Mouse (Mus musculus): ENCODE results near the gene Armc12.

Gene Armc12

GRCm38 (mm10) chr17:28530506-28530905 is at the start of gene Armc12:
Gene Armc12, plus strand, starts transcription at chr17:28530806.
- TF ChIP-seq CTCF (conservative IDR thresholded peaks at IDR 0.05; ENCODE audit: low read length) (peak; percentile 14; the same call in 1 of the 2 replicates), POU5F1 (IDR thresholded peaks at IDR 0.05; ENCODE audit: borderline replicate concordance, low read length) (no peak)
- peaks cover 11% of the 10 kb centered on the region; the same call in 1 of the 2 replicates for H3K27me3 ChIP-seq (ENCODE audit: insufficient read depth, low read length)
- H3K36me3 ChIP-seq (ENCODE audit: insufficient read depth, low read length): peaks cover 2% of the 10 kb centered on the region; the same call in 1 of the 2 replicates
- H3K4me1 ChIP-seq (replicated peaks; ENCODE audit: low read depth, low read length): peaks cover 49% of the 10 kb centered on the region
- no peak within 1 kb of the TSS for H3K4me3 ChIP-seq (replicated peaks; ENCODE audit: low read length)
- H3K9me3 ChIP-seq (ENCODE audit: low read length): no peaks in the 10 kb centered on the region

GRCm38 (mm10) chr17:28484704-28485445 is 45.7 kb upstream of the Armc12 start:
- Histone ChIP-seq H3K4me1 (replicated peaks; ENCODE audit: low read depth, low read length) (peaks cover 78% of the 10 kb centered on the region), H3K4me3 (replicated peaks; ENCODE audit: low read length) (peak overlapping the region; percentile 94), H3K36me3 (ENCODE audit: insufficient read depth, low read length) (peaks cover 17% of the 10 kb centered on the region), H3K9me3 (ENCODE audit: low read length) (no peaks in the 10 kb centered on the region), H3K27me3 (ENCODE audit: insufficient read depth, low read length) (no peaks in the 10 kb centered on the region)
- TF ChIP-seq NANOG (IDR thresholded peaks at IDR 0.05; ENCODE audit: borderline replicate concordance, low read length) (no peak), CTCF (conservative IDR thresholded peaks at IDR 0.05; ENCODE audit: low read length) (no peak), POU5F1 (IDR thresholded peaks at IDR 0.05; ENCODE audit: borderline replicate concordance, low read length) (no peak)

GRCm38 (mm10) chr17:28485446-28485948 is 45.1 kb upstream of the Armc12 start:
- H3K4me1 ChIP-seq (replicated peaks; ENCODE audit: low read depth, low read length): peaks cover 75% of the 10 kb centered on the region
- no peak for TF ChIP-seq CTCF (conservative IDR thresholded peaks at IDR 0.05; ENCODE audit: low read length)
- TF ChIP-seq NANOG (IDR thresholded peaks at IDR 0.05; ENCODE audit: borderline replicate concordance, low read length): no peak
- TF ChIP-seq POU5F1 (IDR thresholded peaks at IDR 0.05; ENCODE audit: borderline replicate concordance, low read length): no peak

GRCm38 (mm10) chr17:28485977-28486400 is 44.6 kb upstream of the Armc12 start:
- Histone ChIP-seq H3K9me3 (ENCODE audit: low read length) (no peaks in the 10 kb centered on the region), H3K4me3 (replicated peaks; ENCODE audit: low read length) (peak overlapping the region; percentile 94), H3K27me3 (ENCODE audit: insufficient read depth, low read length) (no peaks in the 10 kb centered on the region), H3K4me1 (replicated peaks; ENCODE audit: low read depth, low read length) (peaks cover 75% of the 10 kb centered on the region), H3K36me3 (ENCODE audit: insufficient read depth, low read length) (peaks cover 10% of the 10 kb centered on the region)
- TF ChIP-seq NANOG (IDR thresholded peaks at IDR 0.05; ENCODE audit: borderline replicate concordance, low read length): no peak
- no peak for TF ChIP-seq CTCF (conservative IDR thresholded peaks at IDR 0.05; ENCODE audit: low read length)
- no peak for TF ChIP-seq POU5F1 (IDR thresholded peaks at IDR 0.05; ENCODE audit: borderline replicate concordance, low read length)

More at GRCm38 (mm10) chr17:28485446-28485948, 45.1 kb upstream of the Armc12 start:
- peaks cover 11% of the 10 kb centered on the region for H3K36me3 ChIP-seq (ENCODE audit: insufficient read depth, low read length)
- no peaks in the 10 kb centered on the region for H3K27me3 ChIP-seq (ENCODE audit: insufficient read depth, low read length)
- peak overlapping the region; percentile 94 for H3K4me3 ChIP-seq (replicated peaks; ENCODE audit: low read length)
- no peaks in the 10 kb centered on the region for H3K9me3 ChIP-seq (ENCODE audit: low read length)

GRCm38 (mm10) chr17:28486720-28487119 is 43.9 kb upstream of the Armc12 start:
- peak overlapping the region; percentile 94 for H3K4me3 ChIP-seq (replicated peaks; ENCODE audit: low read length)
- H3K36me3 ChIP-seq (ENCODE audit: insufficient read depth, low read length): peaks cover 5% of the 10 kb centered on the region
- no peaks in the 10 kb centered on the region for H3K9me3 ChIP-seq (ENCODE audit: low read length)
- peaks cover 76% of the 10 kb centered on the region for H3K4me1 ChIP-seq (replicated peaks; ENCODE audit: low read depth, low read length)
- no peak for TF ChIP-seq POU5F1 (IDR thresholded peaks at IDR 0.05; ENCODE audit: borderline replicate concordance, low read length)
- TF ChIP-seq CTCF (conservative IDR thresholded peaks at IDR 0.05; ENCODE audit: low read length): peak; percentile 12; the same call in 1 of the 2 replicates
- no peaks in the 10 kb centered on the region for H3K27me3 ChIP-seq (ENCODE audit: insufficient read depth, low read length)

- no peaks in the 10 kb centered on the region for H3K27me3 ChIP-seq (ENCODE audit: insufficient read depth, low read length)
- TF ChIP-seq CTCF (conservative IDR thresholded peaks at IDR 0.05; ENCODE audit: low read length): no peak
- no peak for TF ChIP-seq NANOG (IDR thresholded peaks at IDR 0.05; ENCODE audit: borderline replicate concordance, low read length)
- TF ChIP-seq POU5F1 (IDR thresholded peaks at IDR 0.05; ENCODE audit: borderline replicate concordance, low read length): no peak
- no peaks in the 10 kb centered on the region for H3K9me3 ChIP-seq (ENCODE audit: low read length)
- H3K4me1 ChIP-seq (replicated peaks; ENCODE audit: low read depth, low read length): peaks cover 72% of the 10 kb centered on the region
- no peaks in the 10 kb centered on the region for H3K36me3 ChIP-seq (ENCODE audit: insufficient read depth, low read length)
- peak overlapping the region; percentile 21 for H3K4me3 ChIP-seq (replicated peaks; ENCODE audit: low read length)
Measured at GRCm38 (mm10) chr17:28487584-28488257, 42.9 kb upstream of the Armc12 start.

- H3K27me3 ChIP-seq (ENCODE audit: insufficient read depth, low read length): no peaks in the 10 kb centered on the region
- no peaks in the 10 kb centered on the region for H3K9me3 ChIP-seq (ENCODE audit: low read length)
Measured at GRCm38 (mm10) chr17:28488258-28489013, 42.2 kb upstream of the Armc12 start.

More at GRCm38 (mm10) chr17:28488258-28489013, 42.2 kb upstream of the Armc12 start:
- H3K4me3 ChIP-seq (replicated peaks; ENCODE audit: low read length): no peak overlapping the region
- H3K4me1 ChIP-seq (replicated peaks; ENCODE audit: low read depth, low read length): peaks cover 69% of the 10 kb centered on the region
- no peaks in the 10 kb centered on the region for H3K36me3 ChIP-seq (ENCODE audit: insufficient read depth, low read length)
- TF ChIP-seq CTCF (conservative IDR thresholded peaks at IDR 0.05; ENCODE audit: low read length) (no peak), POU5F1 (IDR thresholded peaks at IDR 0.05; ENCODE audit: borderline replicate concordance, low read length) (no peak), NANOG (IDR thresholded peaks at IDR 0.05; ENCODE audit: borderline replicate concordance, low read length) (no peak)

Measured in E14TG2a.4 (cell line).